Comparison of ENCODE assay signal across 25 mouse cellular contexts in genomic region chr7:30985357-30985756, GRCm38 (mm10). TPM values are rescaled to one million over a fixed set of nuclear protein-coding genes. Genes with fewer than 3 reads are reported as not detected.
"Had no signal": no experiment of that assay in that cellular context is flagged by ENCODE, and none has a peak within 500 bp of the region (broad histone marks: within the 10 kb centered on the region; RNA-seq: fewer than 3 reads in every experiment).

No protein-coding gene starts in this region.

- DNase-seq: lung, adult 18-20 months; lung, embryonic 14.5 days; lung, postnatal 10 days; lung, postnatal 36 days; right cerebral cortex, postnatal 14 days; thymus, adult 18-20 months; thymus, postnatal 14 days; thymus, postnatal 36 days had no signal

- H3K9me3 ChIP-seq: liver, embryonic 15.5 days; midbrain, embryonic 13.5 days; midbrain, embryonic 15.5 days; neural tube, embryonic 12.5 days; stomach, embryonic 15.5 days had no signal

- ATAC-seq: midbrain, embryonic 13.5 days; midbrain, embryonic 15.5 days had no signal

- H3K4me2 ChIP-seq: liver, embryonic 15.5 days; lung, embryonic 14.5 days; midbrain, embryonic 11.5 days; midbrain, embryonic 13.5 days; midbrain, embryonic 15.5 days; neural tube, embryonic 12.5 days; stomach, embryonic 15.5 days had no signal

- H3K4me1 ChIP-seq: liver, embryonic 15.5 days; midbrain, embryonic 13.5 days; midbrain, embryonic 15.5 days; neural tube, embryonic 12.5 days; stomach, embryonic 15.5 days had no signal

- H3K4me3 ChIP-seq: liver, embryonic 15.5 days; megakaryocyte, embryonic 14.5 days; midbrain, embryonic 13.5 days; midbrain, embryonic 15.5 days; neural tube, embryonic 12.5 days; stomach, embryonic 15.5 days had no signal

- H3K27ac ChIP-seq: liver, embryonic 15.5 days; macrophage; midbrain, embryonic 13.5 days; midbrain, embryonic 15.5 days; neural tube, embryonic 12.5 days; stomach, embryonic 15.5 days; stomach, postnatal 0 days had no signal

- H3K36me3 ChIP-seq: liver, embryonic 15.5 days; midbrain, embryonic 13.5 days; midbrain, embryonic 15.5 days; neural tube, embryonic 12.5 days; stomach, embryonic 15.5 days had no signal

- H3K27me3 ChIP-seq: liver, embryonic 15.5 days; midbrain, embryonic 13.5 days; midbrain, embryonic 15.5 days; neural tube, embryonic 12.5 days; stomach, embryonic 15.5 days had no signal

- H3K9ac ChIP-seq: liver, embryonic 15.5 days; lung, embryonic 14.5 days; midbrain, embryonic 13.5 days; midbrain, embryonic 15.5 days; neural tube, embryonic 12.5 days; stomach, embryonic 15.5 days had no signal

RNA-seq across cellular contexts. Expression of gene Fam187b, which starts 11.8 kb away (rescaled TPM):
- total RNA-seq: monocyte, adult 5-6 weeks had no signal

RNA-seq across cellular contexts. Expression of gene Hamp, which starts 41.5 kb away (rescaled TPM):
- total RNA-seq: megakaryocyte progenitor cell, adult 5-6 weeks; midbrain, postnatal 0 days; monocyte, adult 5-6 weeks; neutrophil, adult 5-6 weeks had no signal
- polyA plus RNA-seq: lung, embryonic 14.5 days; lung, embryonic 16.5 days; macrophage; midbrain, embryonic 13.5 days; midbrain, embryonic 15.5 days; midbrain, postnatal 0 days; neural tube, embryonic 12.5 days; neural tube, embryonic 14.5 days; spleen, adult 2 months; testis, adult 2 months had no signal
